Mouse (Mus musculus) ES-CJ7 (cell line): ENCODE results near the gene Fam241a.
A peak's percentile ranks its signal among the peaks of the same experiment; 100 is the strongest.

ENCODE experiments used
- DNase-seq: peaks from one replicate; pipeline ENCODE4 v3.0.0; 2011; ENCODE audit warnings: low read depth, low spot score

Fam241a gene

DNA sequence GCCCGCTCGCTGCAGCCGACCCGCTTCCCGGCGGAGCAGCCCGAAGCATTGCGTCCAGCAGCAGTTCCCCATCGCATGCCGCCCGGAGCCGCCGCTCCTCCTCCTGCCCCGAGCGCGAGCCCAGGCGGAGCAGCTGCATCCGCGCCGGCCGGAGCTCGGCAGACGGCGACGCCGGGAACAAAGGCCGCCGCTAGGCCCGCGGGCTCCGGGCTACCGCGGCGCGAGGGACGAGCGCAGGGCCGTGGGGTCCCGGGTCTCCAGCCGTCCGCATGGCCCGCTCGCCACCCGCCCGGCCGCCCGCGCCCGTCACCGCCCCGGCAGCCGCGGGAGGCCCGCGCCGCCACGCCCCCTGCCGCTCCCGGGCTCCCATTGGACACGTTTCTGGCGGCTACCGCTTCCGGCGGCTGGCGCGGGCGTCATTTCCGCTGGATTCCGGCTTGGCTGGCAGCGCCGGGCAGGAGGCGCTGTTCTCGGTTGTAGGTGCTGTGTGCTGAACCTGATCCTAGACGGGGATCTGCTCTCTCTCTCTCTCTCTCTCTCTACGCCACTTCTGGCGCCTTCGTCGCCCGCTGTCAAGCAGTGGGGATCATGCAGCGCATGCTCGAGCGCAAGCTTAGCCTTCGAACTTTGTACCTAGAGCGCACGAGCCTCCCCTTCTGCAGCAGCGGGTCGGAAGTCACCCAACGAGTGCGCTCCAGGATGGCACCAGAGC lies 58.8 kb downstream of the Fam241a start, which contains the start of gene Ap1ar:
TSS of gene Ap1ar (minus strand) at position 370 of the 712 bp plus-strand sequence.
- DNase-seq = peak; percentile 94

DNA sequence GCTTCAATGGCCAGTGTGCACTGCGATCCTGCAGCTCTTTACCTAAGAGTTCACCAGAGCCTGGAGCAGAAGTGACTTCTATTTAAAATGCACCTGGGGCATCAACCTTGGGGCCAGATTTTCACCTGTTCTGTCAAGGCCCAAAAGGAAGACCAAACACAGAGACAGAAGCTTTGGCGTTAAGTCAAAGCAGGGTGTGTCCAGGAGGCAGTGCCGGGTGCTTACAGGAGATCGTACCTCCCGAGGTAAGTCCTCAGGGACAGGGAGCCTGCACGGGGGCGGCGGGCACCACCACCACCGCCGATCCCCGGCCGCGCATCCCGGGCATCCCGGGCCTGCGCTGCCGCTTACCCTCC lies 59.3 kb downstream of the Fam241a start:
- DNase-seq = peak; percentile 27

DNA sequence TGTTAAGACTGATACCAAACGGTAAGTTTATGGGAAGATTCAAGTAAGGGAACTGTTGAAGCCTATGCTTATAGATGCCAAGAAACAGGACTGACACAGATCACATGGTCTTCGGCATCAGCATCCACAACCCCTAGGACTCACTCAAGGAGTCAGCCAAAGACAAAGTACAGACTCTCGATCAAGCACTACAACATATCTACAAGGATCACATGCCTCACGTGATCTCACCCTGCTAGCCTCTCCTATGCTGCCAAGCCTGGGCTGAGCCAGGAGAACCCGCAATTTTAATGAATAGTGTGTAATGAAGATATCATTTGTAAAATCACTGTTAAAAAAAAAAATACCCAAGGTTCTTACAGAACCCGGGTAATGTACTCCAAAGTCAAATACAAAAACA lies 60.5 kb downstream of the Fam241a start:
- DNase-seq = no peak

DNA sequence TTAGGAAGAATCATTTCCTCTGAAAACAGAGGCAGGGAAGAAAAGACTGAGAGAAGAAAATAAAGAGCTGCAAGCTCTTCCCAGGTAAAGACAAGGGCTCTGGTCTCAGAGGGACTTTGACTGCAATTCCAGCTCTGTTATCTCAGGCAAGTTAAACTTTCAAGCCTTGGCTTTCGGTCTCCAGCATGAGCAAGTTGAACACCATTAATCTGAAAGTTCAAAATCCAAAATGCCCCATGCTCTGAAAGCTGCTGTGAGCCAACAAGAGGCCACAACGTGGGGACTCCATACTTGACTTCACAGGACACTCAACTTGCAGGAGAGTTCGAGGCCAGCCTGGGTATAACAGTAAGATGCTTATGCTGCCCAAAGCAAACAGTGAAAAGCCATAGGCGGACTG lies 62.1 kb downstream of the Fam241a start:
- DNase-seq = no peak

DNA sequence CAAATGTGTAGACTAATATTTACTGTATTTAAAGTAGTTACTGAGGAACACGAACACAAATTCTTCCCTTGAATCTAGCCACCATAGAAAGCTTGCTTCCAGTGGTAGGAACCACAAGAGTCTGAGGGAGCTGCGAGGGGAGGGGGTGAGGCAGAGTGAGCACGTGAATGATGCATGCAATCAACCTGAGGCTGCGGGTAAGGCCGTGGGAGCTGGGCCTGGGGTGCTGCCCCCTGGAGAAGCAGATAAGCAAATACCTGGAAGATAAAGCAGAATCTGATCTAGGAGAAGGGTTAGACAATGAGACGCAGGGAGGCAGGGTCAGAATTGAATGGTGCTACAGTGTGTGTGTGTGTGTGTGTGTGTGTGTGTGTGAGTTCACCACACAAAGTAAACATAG lies 65.0 kb downstream of the Fam241a start:
- no peak for DNase-seq

DNA sequence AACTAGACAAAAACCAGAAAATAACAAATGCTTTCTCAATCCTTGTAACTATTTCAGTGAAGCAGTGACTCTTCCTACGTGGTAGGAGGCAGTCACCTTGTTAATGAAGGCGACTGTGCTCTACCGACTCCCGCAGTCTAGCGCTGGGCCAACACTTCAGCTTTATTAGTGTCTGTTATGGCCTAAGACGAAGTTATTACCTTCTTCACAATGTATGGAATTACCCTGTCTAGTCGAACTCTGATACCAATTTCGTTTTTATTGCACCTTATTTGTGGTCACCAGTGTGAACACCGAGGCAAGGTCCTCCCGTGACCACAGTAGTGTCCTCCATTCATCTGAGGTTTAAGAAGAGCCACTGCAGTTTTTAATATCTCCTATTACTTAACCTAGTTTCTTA lies 65.9 kb downstream of the Fam241a start:
- no peak for DNase-seq

DNA sequence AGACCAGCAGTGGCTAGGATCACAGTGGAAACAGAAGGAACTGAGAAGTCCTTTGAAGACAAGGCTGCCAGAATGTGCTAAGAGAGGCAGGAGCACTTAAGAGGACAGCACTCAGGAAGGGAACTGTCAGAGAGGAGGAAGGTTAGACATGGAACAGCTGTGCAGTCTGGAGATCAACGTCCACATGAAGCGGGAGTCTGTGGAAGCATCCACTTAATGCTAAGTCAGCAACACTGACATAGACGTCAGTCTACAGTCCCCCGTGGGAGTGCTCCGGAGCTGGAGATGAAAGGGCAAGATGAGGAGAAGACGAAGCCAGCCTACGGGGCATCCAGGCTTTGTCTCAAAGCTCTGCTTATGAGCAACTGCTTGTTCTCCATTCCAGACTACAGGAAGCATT lies 69.0 kb downstream of the Fam241a start:
- DNase-seq = no peak

DNA sequence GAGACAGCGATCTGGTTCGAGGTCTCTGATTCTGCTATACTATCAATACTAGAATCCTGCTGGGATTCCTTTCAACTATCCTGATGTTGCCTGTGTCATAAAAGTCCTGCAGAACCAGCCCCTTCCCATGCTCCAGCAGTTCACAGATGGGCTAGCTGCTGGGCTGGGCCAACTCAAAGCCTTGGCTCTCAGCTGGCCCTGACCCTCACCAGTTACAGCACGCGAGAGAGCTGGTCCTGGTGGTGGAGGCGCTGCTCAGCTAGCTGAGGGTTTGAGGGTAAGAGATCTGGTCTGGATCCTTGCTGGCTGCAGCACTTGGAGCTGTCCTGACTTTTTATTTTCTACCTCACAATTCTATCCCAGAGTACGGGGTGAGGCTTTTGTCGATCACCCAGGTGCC lies 69.6 kb downstream of the Fam241a start:
- no peak for DNase-seq

DNA sequence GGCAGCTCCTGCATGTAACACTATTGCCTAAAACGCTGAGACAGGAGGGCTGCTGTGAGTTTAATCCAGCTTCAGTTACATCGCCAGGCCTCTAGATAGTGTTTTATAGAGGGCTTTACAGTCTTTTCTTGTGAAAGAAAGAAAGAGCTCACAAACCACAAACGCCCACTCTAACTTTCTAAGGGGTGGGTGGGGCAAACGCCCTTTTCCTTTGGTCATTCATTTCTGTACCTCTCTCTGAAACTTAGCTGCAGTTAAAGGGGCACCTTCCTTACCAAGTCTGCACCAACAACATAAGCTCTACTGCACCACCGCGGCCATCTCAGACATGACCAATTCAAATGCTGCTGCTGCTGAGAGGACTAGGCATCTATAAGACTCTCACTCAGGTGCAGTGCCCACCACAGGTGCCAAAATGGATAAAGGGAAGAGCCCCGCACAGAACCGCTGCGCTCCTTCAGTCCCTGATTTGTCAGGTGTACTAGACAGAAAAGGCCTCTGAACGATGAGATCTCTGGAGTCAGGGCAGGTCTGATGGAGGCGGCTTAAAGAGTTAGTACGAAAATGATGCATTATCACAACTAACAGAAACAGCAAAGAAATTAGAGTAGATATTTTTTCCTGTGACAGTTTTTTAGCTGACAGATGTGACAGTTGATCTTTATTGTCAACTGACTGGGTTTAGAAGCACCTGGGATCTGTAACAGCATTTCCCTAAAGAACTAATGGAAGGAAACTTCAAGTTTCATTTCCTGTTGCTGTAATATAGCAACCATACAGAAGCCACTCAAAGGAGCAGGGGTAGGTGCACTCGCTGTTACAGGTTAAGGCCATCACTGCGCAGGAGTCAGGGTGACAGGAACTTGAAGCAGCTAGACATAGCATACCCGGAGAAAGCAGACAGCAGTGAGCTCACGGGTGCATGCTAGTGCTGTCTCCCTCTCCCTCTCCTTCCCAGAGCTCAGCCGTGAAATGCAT lies 71.9 kb downstream of the Fam241a start:
- DNase-seq = no peak

DNA sequence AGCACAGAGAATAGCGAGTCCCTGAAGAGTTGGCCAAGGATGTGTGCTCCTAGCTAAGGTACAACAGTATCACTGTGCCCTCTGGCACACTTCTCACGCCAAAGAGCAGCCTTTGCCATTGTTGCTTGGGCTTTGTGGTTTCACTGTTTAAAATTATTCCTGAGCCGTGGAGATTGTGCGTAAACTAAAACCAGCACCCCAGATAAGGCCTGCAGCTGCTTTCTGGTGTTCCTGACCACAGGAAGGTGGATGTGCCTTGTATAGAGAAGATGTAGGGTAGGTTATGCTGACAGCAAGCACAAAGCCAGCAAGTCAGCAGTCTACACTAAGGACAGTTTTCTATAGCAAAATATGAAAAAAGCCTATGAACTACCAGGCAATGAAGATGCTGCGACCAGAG lies 74.9 kb downstream of the Fam241a start:
- no peak for DNase-seq

DNA sequence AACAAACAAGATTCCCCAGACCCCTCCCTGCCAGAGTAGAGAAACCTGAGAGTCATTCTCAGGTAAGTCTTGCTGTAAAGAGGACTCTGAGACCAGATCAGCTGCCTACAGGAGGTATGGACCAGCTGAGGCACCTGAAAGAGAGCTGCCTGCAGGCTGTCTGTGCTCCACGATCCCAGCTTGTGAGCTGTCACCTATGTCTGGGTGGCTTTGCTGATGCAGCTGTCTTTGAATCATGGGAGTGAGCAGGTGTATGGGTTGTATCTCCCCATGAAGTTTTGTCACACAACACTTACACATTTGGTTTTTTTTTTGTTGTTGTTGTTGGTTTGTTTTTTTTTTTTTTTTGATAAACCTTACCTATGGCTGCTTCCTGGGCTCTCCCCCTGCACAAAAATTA lies 75.7 kb downstream of the Fam241a start:
- no peak for DNase-seq
